Mouse (Mus musculus) frontal cortex, postnatal 10 days (tissue): ENCODE results near the gene Kntc1.
A peak's percentile ranks its signal among the peaks of the same experiment; 100 is the strongest.

Source experiments
- DNase-seq, 2 experiments: peaks; one replicate each; pipeline ENCODE4 v3.0.0; 2022; ENCODE audit warnings: low spot score in 2 of 2, mixed read lengths in 1 of 2

Gene Kntc1

GRCm38 (mm10) chr5:123808541-123808940, 59.0 kb downstream of the Kntc1 start:
- DNase-seq: no peak

GRCm38 (mm10) chr5:123809156-123809555, 59.6 kb downstream of the Kntc1 start:
- no peak for DNase-seq

- DNase-seq: no peak
These were observed 67.4 kb downstream of the Kntc1 start for GRCm38 (mm10) chr5:123816891-123817290.

GRCm38 (mm10) chr5:123818941-123819577, 69.5 kb downstream of the Kntc1 start:
- peak; percentile 13 to 24 for DNase-seq

GRCm38 (mm10) chr5:123820501-123821263, 71.2 kb downstream of the Kntc1 start:
- DNase-seq: no peak

GRCm38 (mm10) chr5:123821264-123821571, 71.7 kb downstream of the Kntc1 start:
- no peak for DNase-seq

- DNase-seq: no peak
These were observed 73.2 kb downstream of the Kntc1 start for GRCm38 (mm10) chr5:123822706-123823105.

GRCm38 (mm10) chr5:123827659-123828091, 78.2 kb downstream of the Kntc1 start:
- peak in 1 of 2 experiments; percentile 41 for DNase-seq

GRCm38 (mm10) chr5:123832309-123832708, 82.8 kb downstream of the Kntc1 start:
- DNase-seq: no peak

GRCm38 (mm10) chr5:123834836-123835235, 85.3 kb downstream of the Kntc1 start:
- DNase-seq: no peak

GRCm38 (mm10) chr5:123837371-123837770, 87.9 kb downstream of the Kntc1 start:
- DNase-seq: no peak

GRCm38 (mm10) chr5:123842221-123842934, 92.9 kb downstream of the Kntc1 start:
- no peak for DNase-seq

GRCm38 (mm10) chr5:123842935-123843282, 93.4 kb downstream of the Kntc1 start:
- DNase-seq: no peak

GRCm38 (mm10) chr5:123843816-123844215, 94.3 kb downstream of the Kntc1 start:
- DNase-seq: no peak

GRCm38 (mm10) chr5:123844316-123844715, 94.8 kb downstream of the Kntc1 start:
- no peak for DNase-seq

- DNase-seq: no peak
These were observed 101.9 kb downstream of the Kntc1 start for GRCm38 (mm10) chr5:123851398-123851797.

- DNase-seq: no peak
These were observed 104.5 kb downstream of the Kntc1 start for GRCm38 (mm10) chr5:123853877-123854504.

GRCm38 (mm10) chr5:123854511-123854910, 105.0 kb downstream of the Kntc1 start:
- DNase-seq: no peak

- DNase-seq: no peak
These were observed 109.3 kb downstream of the Kntc1 start for GRCm38 (mm10) chr5:123858798-123859197.

- no peak for DNase-seq
These were observed 113.1 kb downstream of the Kntc1 start for GRCm38 (mm10) chr5:123862374-123863350.

GRCm38 (mm10) chr5:123863934-123864333, 114.4 kb downstream of the Kntc1 start:
- DNase-seq: no peak
